Mouse (Mus musculus): ENCODE data around the gene Lbp.

Lbp gene

GRCm38 (mm10) chr2:158305948-158306695 lies at the start of gene Lbp:
Gene Lbp (plus strand): TSS chr2:158306493.
- no peak for DNase-seq (ENCODE audit: low spot score in 2 of 2)

GRCm38 (mm10) chr2:158256894-158257293 lies 49.4 kb upstream of the Lbp start:
- no peak for DNase-seq (ENCODE audit: low spot score in 2 of 2)

DNA sequence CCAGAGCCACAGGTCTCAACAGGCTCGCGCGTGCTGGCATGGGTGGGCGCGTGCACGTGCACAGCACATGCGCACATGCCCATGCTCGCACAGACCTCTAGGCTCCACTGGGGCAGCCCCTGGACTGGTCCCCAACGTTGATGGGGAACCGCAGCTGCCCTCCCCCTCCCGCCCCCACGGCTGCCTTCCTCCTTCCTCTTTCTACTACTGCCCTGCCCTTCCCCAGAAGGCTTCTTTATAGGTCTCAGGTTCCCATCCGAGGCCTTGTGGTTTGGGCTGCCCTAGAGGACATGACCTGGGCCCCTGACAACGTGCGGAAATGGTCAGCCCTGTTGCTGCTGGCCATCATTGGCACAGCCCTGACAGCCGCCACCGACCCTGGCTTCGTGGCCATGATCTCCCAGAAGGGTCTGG lies 48.3 kb upstream of the Lbp start, which contains the start of gene Bpi:
Bpi (plus strand) TSS at position 90 of the 414 bp plus-strand sequence.
- no peak for DNase-seq (ENCODE audit: low spot score in 2 of 2)

- DNase-seq (ENCODE audit: low spot score in 2 of 2), result no peak
These were observed 47.5 kb upstream of the Lbp start for GRCm38 (mm10) chr2:158258781-158259180.

DNA sequence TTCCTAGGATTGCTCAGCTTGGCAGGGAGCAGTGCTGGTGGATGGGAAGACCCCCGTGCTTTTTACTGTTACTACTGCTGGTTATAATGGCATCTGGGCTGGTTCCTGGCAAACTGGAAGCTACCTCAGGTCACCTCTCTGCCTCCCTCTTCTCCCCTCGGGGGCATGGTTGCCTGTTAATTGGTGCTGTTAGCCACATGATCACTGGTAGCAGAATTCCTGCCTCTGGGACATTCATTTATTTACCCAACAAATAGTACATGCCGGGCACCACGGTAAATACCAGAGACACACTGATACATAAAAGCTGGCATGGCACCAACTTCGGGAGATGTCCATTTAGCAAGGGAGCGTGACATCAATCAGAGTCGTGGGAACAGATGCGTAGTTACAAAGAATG lies 46.8 kb upstream of the Lbp start:
- no peak for DNase-seq (ENCODE audit: low spot score in 2 of 2)

GRCm38 (mm10) chr2:158264877-158265276 lies 41.4 kb upstream of the Lbp start:
- DNase-seq (ENCODE audit: low spot score in 2 of 2), result peak in 1 of 2 experiments; percentile 57

DNA sequence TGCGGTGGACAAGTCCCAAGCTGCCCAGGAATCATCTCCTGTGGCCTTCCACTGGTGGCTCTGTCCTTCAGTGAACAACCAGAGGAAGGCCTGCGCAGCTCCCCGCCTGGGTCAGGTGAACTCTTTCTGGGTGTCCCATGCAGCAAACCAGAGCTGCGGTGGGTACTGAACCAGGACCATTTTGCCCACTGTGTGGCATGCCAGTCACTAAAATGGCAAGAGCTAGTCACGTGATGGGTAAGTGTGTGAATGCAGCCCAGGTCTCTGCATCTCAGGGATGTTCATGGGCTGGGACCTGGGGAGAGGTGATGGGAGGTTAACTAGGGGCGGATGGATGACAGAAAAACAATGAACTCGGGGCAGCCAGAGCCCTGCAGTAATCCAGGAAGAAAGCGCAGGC lies 36.3 kb upstream of the Lbp start:
- DNase-seq (ENCODE audit: low spot score in 2 of 2), result no peak

DNA sequence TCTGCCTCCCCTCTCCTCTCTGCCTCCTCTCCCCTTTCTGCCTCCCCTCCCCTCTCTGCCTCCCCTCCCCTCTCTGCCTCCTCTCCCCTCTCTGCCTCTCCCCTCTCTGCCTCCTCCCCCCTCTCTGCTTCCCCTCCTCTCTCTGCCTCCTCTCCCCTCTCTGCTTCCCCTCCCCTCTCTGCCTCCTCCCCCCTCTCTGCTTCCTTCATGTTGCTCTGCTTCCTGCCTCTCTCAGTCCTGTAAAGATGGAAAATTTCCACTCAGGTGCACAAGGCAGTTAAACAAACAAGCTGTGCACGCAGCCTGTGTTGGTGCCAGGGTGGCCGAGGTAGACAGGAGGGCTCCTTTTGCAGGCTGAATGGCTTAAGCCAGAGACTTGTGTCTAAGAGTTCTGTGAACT lies 32.6 kb upstream of the Lbp start:
- DNase-seq (ENCODE audit: low spot score in 2 of 2), result no peak

DNA sequence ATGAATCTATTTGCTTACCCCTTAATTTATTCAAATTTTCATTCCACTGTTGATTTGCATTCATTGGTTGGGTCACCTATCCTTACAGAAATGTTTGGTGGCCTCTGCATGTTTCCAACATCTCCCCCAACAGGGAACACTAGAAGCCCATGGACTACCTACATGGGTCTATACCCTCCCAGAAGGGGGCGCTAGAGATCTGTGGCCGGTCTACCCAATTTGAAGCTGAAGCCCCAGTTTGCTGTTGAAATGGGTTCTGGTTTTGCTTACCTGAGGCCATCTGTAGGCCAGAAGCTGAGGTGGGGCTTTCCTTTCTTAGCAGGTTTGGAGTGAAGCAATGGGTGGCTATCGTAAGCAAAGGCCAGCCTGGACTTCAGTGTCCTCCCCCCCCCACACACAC lies 30.9 kb upstream of the Lbp start:
- no peak for DNase-seq (ENCODE audit: low spot score in 2 of 2)

DNA sequence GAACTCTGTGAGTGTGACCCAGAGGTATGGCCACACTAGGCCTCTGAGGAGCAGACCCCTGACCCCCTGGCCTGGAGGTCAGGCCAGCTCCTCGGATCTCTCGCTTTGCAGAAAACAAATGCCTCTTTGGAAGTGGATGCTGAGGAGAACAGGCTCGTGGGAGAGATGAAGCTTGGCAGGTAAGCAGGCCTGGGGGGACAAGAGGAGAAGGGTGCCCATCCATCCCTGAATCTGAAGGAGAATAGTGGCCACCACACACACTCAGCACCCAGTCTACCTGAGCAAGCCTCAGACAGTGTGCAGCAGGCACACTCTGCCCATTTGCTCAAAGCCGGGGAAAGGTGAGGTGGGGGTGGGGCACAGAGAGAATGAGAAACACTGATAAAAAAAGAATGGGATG lies 30.5 kb upstream of the Lbp start:
- no peak for DNase-seq (ENCODE audit: low spot score in 2 of 2)

GRCm38 (mm10) chr2:158276451-158276850 lies 29.8 kb upstream of the Lbp start:
- no peak for DNase-seq (ENCODE audit: low spot score in 2 of 2)

- no peak for DNase-seq (ENCODE audit: low spot score in 2 of 2)
These were observed 29.4 kb upstream of the Lbp start for GRCm38 (mm10) chr2:158276878-158277277.

DNA sequence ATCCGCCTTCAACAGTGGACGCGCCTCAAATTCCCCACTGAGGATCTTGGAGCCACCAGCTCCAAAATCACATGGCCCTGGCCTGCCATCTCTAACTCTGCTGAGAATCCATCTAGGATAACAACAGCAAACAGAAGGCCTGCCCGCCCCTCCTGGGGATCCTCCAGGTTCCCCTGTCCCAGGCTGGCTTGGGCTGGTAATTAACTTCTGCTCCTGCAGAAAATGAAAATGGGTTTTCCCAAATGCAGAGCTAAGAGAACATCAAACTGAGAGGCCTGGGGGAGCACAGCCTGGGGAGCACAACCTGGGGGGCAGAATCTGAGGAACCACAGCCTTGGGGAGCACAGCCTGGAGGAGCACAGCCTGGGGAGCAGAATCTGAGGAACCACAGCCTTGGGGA lies 26.6 kb upstream of the Lbp start:
- no peak for DNase-seq (ENCODE audit: low spot score in 2 of 2)

GRCm38 (mm10) chr2:158281497-158282205 lies 24.6 kb upstream of the Lbp start:
- no peak for DNase-seq (ENCODE audit: low spot score in 2 of 2)

DNA sequence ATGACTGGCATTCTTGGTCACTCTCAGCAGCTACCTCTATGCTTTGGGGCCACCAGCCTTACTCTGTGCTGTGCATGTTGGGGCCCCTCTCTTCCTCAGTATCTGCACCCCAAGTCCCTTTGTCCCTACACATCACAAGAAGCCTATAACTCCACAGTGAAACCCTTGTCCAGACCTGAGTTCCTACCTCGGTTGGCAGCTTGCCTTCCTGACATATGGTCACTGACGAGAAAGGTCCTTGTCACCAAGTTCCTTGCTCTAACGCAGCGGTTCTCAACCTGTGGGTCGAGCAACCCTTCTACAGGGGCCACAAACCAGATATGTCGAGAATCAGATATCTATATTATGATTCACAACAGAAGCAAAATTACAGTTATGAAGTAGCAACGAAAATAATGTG lies 23.2 kb upstream of the Lbp start:
- DNase-seq (ENCODE audit: low spot score in 2 of 2), result no peak

GRCm38 (mm10) chr2:158283771-158284170 lies 22.5 kb upstream of the Lbp start:
- no peak for DNase-seq (ENCODE audit: low spot score in 2 of 2)

GRCm38 (mm10) chr2:158284571-158284970 lies 21.7 kb upstream of the Lbp start:
- DNase-seq (ENCODE audit: low spot score in 2 of 2), result no peak

GRCm38 (mm10) chr2:158285655-158286054 lies 20.6 kb upstream of the Lbp start:
- no peak for DNase-seq (ENCODE audit: low spot score in 2 of 2)

- no peak for DNase-seq (ENCODE audit: low spot score in 2 of 2)
These were observed 10.6 kb upstream of the Lbp start for GRCm38 (mm10) chr2:158295700-158296099.

DNA sequence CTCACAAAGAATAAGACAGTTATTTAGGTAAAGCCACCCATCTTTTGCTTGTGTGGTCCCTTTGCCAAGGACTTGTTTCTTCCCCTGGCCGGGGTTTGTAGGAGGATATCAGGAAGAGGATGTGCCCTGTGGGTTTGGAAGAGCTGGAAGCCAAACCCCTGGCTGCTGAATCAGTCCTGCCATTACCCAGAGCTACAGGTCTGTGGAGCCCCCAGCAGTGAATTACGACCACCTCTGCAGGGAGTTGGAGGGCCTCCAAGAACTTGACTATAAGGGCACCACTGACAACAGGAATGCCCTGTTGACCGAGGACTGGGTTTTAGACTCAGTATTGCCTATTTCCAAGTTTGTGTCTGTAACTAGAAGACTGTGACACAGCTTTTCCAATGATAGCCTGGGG lies 7.1 kb upstream of the Lbp start:
- no peak for DNase-seq (ENCODE audit: low spot score in 2 of 2)

DNA sequence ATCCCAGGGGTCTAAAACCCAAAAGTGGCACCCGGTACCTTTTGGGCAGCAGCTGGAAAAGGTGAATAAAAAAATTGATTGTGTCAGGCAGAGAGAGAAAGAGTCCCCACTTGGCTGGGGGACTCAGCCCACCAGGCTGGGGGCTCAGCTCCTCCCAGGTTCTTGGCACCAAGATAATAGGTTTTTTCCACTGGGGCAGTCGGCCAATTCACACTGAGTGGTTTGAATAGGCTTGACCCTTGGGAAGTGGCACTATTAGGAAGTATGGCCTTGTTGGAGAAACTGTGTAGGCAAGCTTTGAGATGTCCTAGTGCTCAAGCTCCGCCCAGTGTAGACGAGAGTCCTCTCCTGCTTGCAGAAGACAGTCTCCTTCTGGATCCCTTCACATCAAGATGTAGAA lies 6.6 kb upstream of the Lbp start:
- no peak for DNase-seq (ENCODE audit: low spot score in 2 of 2)

- no peak for DNase-seq (ENCODE audit: low spot score in 2 of 2)
These were observed 3.5 kb upstream of the Lbp start for GRCm38 (mm10) chr2:158302807-158303206.

- DNase-seq (ENCODE audit: low spot score in 2 of 2), result no peak
These were observed 380 bp downstream of the Lbp start for GRCm38 (mm10) chr2:158306696-158307049.

Measured in right cerebral cortex, postnatal 36 days (tissue).